Mouse (Mus musculus): ENCODE measurements around the gene Clic3. TPM values are rescaled to one million over a fixed set of nuclear protein-coding genes. Genes with fewer than 3 reads are reported as not detected.

The Clic3 gene
- total and polyA plus RNA-seq, 2 experiments from 2014 or later, result 2.4 to 6.5 TPM

GRCm38 (mm10) chr2:25465816-25466635, 9.4 kb downstream of the Clic3 start:
- H3K9ac ChIP-seq (replicated peaks; ENCODE audit: low read depth, low read length), result no peak overlapping the region; the same call in 1 of the 2 replicates
- H3K27me3 ChIP-seq (ENCODE audit: control insufficient read depth, insufficient read depth, low read length), result no peaks in the 10 kb centered on the region
- H3K4me2 ChIP-seq (ENCODE audit: low read depth, low read length), result no peak overlapping the region; the same call in 1 of the 2 replicates
- ATAC-seq (ENCODE audit: insufficient read depth, low read depth) (no peak), DNase-seq (ENCODE audit: low spot score) (no peak)
- TF ChIP-seq CTCF (IDR thresholded peaks at IDR 0.05; ENCODE audit: low read depth), result no peak
- TF ChIP-seq EP300 (IDR thresholded peaks at IDR 0.05; ENCODE audit: low read depth), result no peak
- H3K36me3 ChIP-seq (replicated peaks; ENCODE audit: control insufficient read depth, insufficient read depth, low read length), result no peaks in the 10 kb centered on the region
- peaks cover 41% of the 10 kb centered on the region for H3K4me1 ChIP-seq (ENCODE audit: control insufficient read depth, insufficient read depth)
- H3K9me3 ChIP-seq (replicated peaks; ENCODE audit: control insufficient read depth, low read length), result no peaks in the 10 kb centered on the region
- no peak overlapping the region; the same call in 1 of the 2 replicates for H3K27ac ChIP-seq (ENCODE audit: low read depth)
- no peak overlapping the region for H3K4me3 ChIP-seq (ENCODE audit: low read depth, low read length)
- 40% methylated on average over 10 of the region's 10 CpGs for WGBS

- DNase-seq (ENCODE audit: low spot score), result no peak
- WGBS, result 49% methylated on average over 14 of the region's 14 CpGs
- H3K4me3 ChIP-seq (ENCODE audit: low read depth, low read length), result no peak overlapping the region
Observed at GRCm38 (mm10) chr2:25467606-25468303, 11.1 kb downstream of the Clic3 start.

DNA sequence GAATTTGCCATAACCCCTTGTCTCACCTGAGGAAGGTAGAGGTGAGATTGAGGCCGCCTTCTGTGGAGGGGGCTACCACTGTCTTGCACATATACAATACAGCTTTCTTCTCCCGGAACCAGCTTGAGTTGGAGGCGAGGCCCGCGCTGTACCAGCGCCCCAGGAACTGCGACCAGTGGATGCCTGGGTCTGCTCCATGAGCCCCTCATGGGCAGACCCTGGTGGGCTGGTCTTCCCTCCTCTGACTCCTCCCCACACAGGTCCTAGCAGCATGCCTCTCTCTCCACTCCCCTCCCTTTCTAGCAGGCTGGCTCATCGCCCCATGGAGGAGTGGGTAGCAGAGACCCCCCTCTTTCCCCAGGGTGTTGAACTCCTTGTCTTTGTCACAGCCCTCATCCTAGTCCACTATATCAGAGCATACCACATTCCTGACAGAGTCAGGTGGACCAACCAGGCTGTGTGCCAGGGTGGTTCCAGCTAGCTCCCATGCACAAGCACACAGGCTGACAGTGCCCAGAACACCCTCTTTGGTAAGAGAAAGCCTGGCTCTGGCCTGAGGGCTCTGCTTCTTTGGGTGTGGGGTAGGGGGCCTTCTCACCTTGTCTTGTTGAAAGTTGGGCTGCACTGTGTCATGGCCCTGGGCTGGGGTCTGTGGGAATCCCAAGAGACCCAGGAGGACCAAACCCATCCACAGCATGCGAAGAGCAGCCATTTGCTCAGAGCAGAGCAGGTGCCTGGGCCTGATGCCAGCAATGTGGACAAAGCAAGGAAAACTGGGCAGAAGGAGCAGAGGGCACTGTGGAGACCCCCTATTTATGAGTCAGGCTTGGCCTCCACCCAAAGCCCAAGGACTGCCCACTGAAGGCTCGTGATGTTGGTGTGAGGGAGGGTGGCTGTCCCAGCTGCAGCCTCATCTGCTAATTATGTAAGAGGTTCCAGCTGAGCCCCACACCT, 12.6 kb downstream of the Clic3 start:
- WGBS, result 48% methylated on average over 10 of the region's 10 CpGs
- H3K27me3 ChIP-seq (ENCODE audit: control insufficient read depth, insufficient read depth, low read length), result no peaks in the 10 kb centered on the region
- TF ChIP-seq EP300 (IDR thresholded peaks at IDR 0.05; ENCODE audit: low read depth) (peak; percentile 60), CTCF (IDR thresholded peaks at IDR 0.05; ENCODE audit: low read depth) (no peak)
- ATAC-seq (ENCODE audit: insufficient read depth, low read depth), result peak; percentile 92
- peak overlapping the region; percentile 29; the same call in 1 of the 2 replicates for H3K9ac ChIP-seq (replicated peaks; ENCODE audit: low read depth, low read length)
- peak overlapping the region; percentile 96 for H3K27ac ChIP-seq (ENCODE audit: low read depth)
- peak; percentile 85 for DNase-seq (ENCODE audit: low spot score)
- H3K4me1 ChIP-seq (ENCODE audit: control insufficient read depth, insufficient read depth), result peaks cover 33% of the 10 kb centered on the region
- H3K4me3 ChIP-seq (ENCODE audit: low read depth, low read length), result peak overlapping the region; percentile 12
- H3K4me2 ChIP-seq (ENCODE audit: low read depth, low read length), result peak overlapping the region; percentile 55
- H3K9me3 ChIP-seq (replicated peaks; ENCODE audit: control insufficient read depth, low read length), result no peaks in the 10 kb centered on the region
- no peaks in the 10 kb centered on the region for H3K36me3 ChIP-seq (replicated peaks; ENCODE audit: control insufficient read depth, insufficient read depth, low read length)

More at GRCm38 (mm10) chr2:25467606-25468303, 11.1 kb downstream of the Clic3 start:
- no peak overlapping the region; the same call in 1 of the 2 replicates for H3K9ac ChIP-seq (replicated peaks; ENCODE audit: low read depth, low read length)
- H3K4me1 ChIP-seq (ENCODE audit: control insufficient read depth, insufficient read depth), result peaks cover 33% of the 10 kb centered on the region
- TF ChIP-seq EP300 (IDR thresholded peaks at IDR 0.05; ENCODE audit: low read depth) (no peak), CTCF (IDR thresholded peaks at IDR 0.05; ENCODE audit: low read depth) (no peak)
- ATAC-seq (ENCODE audit: insufficient read depth, low read depth), result peak; percentile 34
- H3K27ac ChIP-seq (ENCODE audit: low read depth), result peak overlapping the region; percentile 96
- no peaks in the 10 kb centered on the region for H3K27me3 ChIP-seq (ENCODE audit: control insufficient read depth, insufficient read depth, low read length)
- no peaks in the 10 kb centered on the region for H3K9me3 ChIP-seq (replicated peaks; ENCODE audit: control insufficient read depth, low read length)
- no peaks in the 10 kb centered on the region for H3K36me3 ChIP-seq (replicated peaks; ENCODE audit: control insufficient read depth, insufficient read depth, low read length)
- peak overlapping the region; percentile 55 for H3K4me2 ChIP-seq (ENCODE audit: low read depth, low read length)

GRCm38 (mm10) chr2:25469969-25470368, 13.3 kb downstream of the Clic3 start, which contains the start of gene Ptgds:
Gene Ptgds, minus strand, starts transcription at chr2:25470046.
- DNase-seq (ENCODE audit: low spot score), result no peak
- H3K9ac ChIP-seq (replicated peaks; ENCODE audit: low read depth, low read length), result peak within 1 kb of the TSS; percentile 29; the same call in 1 of the 2 replicates
- H3K4me3 ChIP-seq (ENCODE audit: low read depth, low read length), result peak within 1 kb of the TSS; percentile 12
- no peak; the same call in none of the 2 replicates for ATAC-seq (ENCODE audit: insufficient read depth, low read depth)
- no peaks in the 10 kb centered on the region for H3K36me3 ChIP-seq (replicated peaks; ENCODE audit: control insufficient read depth, insufficient read depth, low read length)
- peak; percentile 66 for TF ChIP-seq EP300 (IDR thresholded peaks at IDR 0.05; ENCODE audit: low read depth)
- no peak for TF ChIP-seq CTCF (IDR thresholded peaks at IDR 0.05; ENCODE audit: low read depth)
- no peaks in the 10 kb centered on the region for H3K27me3 ChIP-seq (ENCODE audit: control insufficient read depth, insufficient read depth, low read length)
- H3K27ac ChIP-seq (ENCODE audit: low read depth), result peak within 1 kb of the TSS; percentile 96
- WGBS, result 28% methylated on average over 6 of the region's 6 CpGs
- H3K4me1 ChIP-seq (ENCODE audit: control insufficient read depth, insufficient read depth), result peaks cover 33% of the 10 kb centered on the region
- H3K4me2 ChIP-seq (ENCODE audit: low read depth, low read length), result peak within 1 kb of the TSS; percentile 55
- H3K9me3 ChIP-seq (replicated peaks; ENCODE audit: control insufficient read depth, low read length), result no peaks in the 10 kb centered on the region

- Histone ChIP-seq H3K4me3 (ENCODE audit: low read depth, low read length) (no peak overlapping the region), H3K27me3 (ENCODE audit: control insufficient read depth, insufficient read depth, low read length) (no peaks in the 10 kb centered on the region), H3K27ac (ENCODE audit: low read depth) (no peak overlapping the region), H3K4me1 (ENCODE audit: control insufficient read depth, insufficient read depth) (peaks cover 23% of the 10 kb centered on the region), H3K9ac (replicated peaks; ENCODE audit: low read depth, low read length) (no peak overlapping the region), H3K36me3 (replicated peaks; ENCODE audit: control insufficient read depth, insufficient read depth, low read length) (no peaks in the 10 kb centered on the region), H3K4me2 (ENCODE audit: low read depth, low read length) (no peak overlapping the region), H3K9me3 (replicated peaks; ENCODE audit: control insufficient read depth, low read length) (no peaks in the 10 kb centered on the region)
- TF ChIP-seq CTCF (IDR thresholded peaks at IDR 0.05; ENCODE audit: low read depth), result no peak
- no peak for TF ChIP-seq EP300 (IDR thresholded peaks at IDR 0.05; ENCODE audit: low read depth)
- DNase-seq (ENCODE audit: low spot score) (no peak), ATAC-seq (ENCODE audit: insufficient read depth, low read depth) (no peak)
- 63% methylated on average over 2 of the region's 2 CpGs for WGBS
Observed at GRCm38 (mm10) chr2:25472550-25472949, 15.9 kb downstream of the Clic3 start.
